Mouse (Mus musculus) heart, embryonic 12.5 days (tissue): ENCODE data around the gene Fbxl17. TPM values are rescaled to one million over a fixed set of nuclear protein-coding genes. Genes with fewer than 3 reads are reported as not detected.
A peak's percentile ranks its signal among the peaks of the same experiment; 100 is the strongest.

Experiments
- ATAC-seq: fragments of 200-750 bp; cut with Nextera tagmentation; 2 replicates; pipeline ENCODE4 v1.8.0; 2017; ENCODE audit warnings: moderate TSS enrichment, moderate library complexity; ENCODE audit not compliant: insufficient number of reproducible peaks, low FRiP score
- H3K27ac ChIP-seq: fragments of 300-500 bp; sonication (generic); 2 replicates; pipeline ENCODE4 v1.5.1; 2016; ENCODE audit warnings: mild to moderate bottlenecking, moderate library complexity; ENCODE audit not compliant: poor library complexity, severe bottlenecking
- H3K27me3 ChIP-seq: fragments of 300-500 bp; sonication (generic); replicated peaks from 2 replicates; pipeline ENCODE4 v1.6.1; 2016; ENCODE audit warnings: mild to moderate bottlenecking, moderate library complexity
- H3K36me3 ChIP-seq: fragments of 300-500 bp; sonication (generic); 2 replicates; pipeline ENCODE4 v1.6.1; 2016; ENCODE audit warnings: mild to moderate bottlenecking, moderate library complexity
- H3K4me1 ChIP-seq: fragments of 300-500 bp; sonication (generic); replicated peaks from 2 replicates; pipeline ENCODE4 v1.6.1; 2016; ENCODE audit warnings: mild to moderate bottlenecking
- H3K4me2 ChIP-seq: fragments of 300-500 bp; sonication (generic); 2 replicates; pipeline ENCODE4 v1.6.1; 2016; ENCODE audit warnings: mild to moderate bottlenecking, moderate library complexity
- H3K4me3 ChIP-seq: fragments of 300-500 bp; sonication (generic); 2 replicates; pipeline ENCODE4 v1.5.1; 2016; ENCODE audit warnings: mild to moderate bottlenecking
- H3K9ac ChIP-seq: fragments of 300-500 bp; sonication (generic); 2 replicates; pipeline ENCODE4 v1.6.1; 2016; ENCODE audit warnings: mild to moderate bottlenecking, moderate library complexity
- H3K9me3 ChIP-seq: fragments of 300-500 bp; sonication (generic); replicated peaks from 2 replicates; pipeline ENCODE4 v1.6.1; 2016; ENCODE audit warnings: mild to moderate bottlenecking, moderate library complexity
- WGBS: fragments of 180-500 bp; shearing (Covaris S2); methylation state at CpG from one replicate; pipeline ENCODE4 v1.1.7; 2016; 5-methylcytosine and 5-hydroxymethylcytosine counted together
- polyA plus RNA-seq: library from polyadenylated mRNA; unstranded; fragments of >200 nt; fragmentation: Nextera tagmentation; extraction: Ambion mirVana; gene quantifications from 2 replicates; pipeline ENCODE4 v1.2.1, GENCODE M21; 2016

The Fbxl17 gene
- polyA plus RNA-seq, 1 experiment from 2014 or later = 7.1 TPM

- H3K9me3 ChIP-seq = no peaks in the 10 kb centered on the region
- H3K27ac ChIP-seq = no peak overlapping the region
- H3K27me3 ChIP-seq = no peaks in the 10 kb centered on the region
- no peak overlapping the region for H3K4me3 ChIP-seq
- no peak overlapping the region for H3K9ac ChIP-seq
- H3K4me2 ChIP-seq = no peak overlapping the region
- 76% methylated on average over 5 of the region's 5 CpGs for WGBS
- no peak for ATAC-seq
- no peaks in the 10 kb centered on the region for H3K36me3 ChIP-seq
- peaks cover 13% of the 10 kb centered on the region for H3K4me1 ChIP-seq
Measured at GRCm38 (mm10) chr17:63168019-63168788, 331.6 kb downstream of the Fbxl17 start.

- Histone ChIP-seq H3K9me3 (no peaks in the 10 kb centered on the region), H3K36me3 (no peaks in the 10 kb centered on the region), H3K4me2 (no peak overlapping the region), H3K9ac (no peak overlapping the region), H3K4me1 (peaks cover 13% of the 10 kb centered on the region), H3K4me3 (no peak overlapping the region), H3K27ac (peak overlapping the region; percentile 28; the same call in 1 of the 2 replicates), H3K27me3 (no peaks in the 10 kb centered on the region)
- no peak for ATAC-seq
- 87% methylated on average over 3 of the region's 3 CpGs for WGBS
Measured at GRCm38 (mm10) chr17:63167248-63167647, 332.6 kb downstream of the Fbxl17 start.

DNA sequence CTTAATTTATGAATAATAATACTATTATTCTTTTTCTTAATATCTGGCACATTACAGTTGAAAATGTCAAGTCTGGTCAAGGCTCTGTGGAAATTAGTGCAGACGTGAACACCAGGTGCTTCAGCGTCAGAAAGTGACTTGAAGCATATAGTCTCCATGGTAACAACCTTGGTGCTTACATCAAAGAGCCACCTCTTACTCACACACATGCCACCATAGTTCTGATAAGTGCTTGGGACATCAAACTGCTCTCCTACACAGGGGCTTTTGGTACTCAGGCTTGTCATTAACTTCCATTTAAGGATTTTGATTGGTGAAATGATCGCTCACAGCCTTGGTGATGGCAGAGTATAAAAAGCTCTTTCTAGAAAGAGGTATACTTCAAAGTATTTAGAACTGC, 333.1 kb downstream of the Fbxl17 start:
- 61% methylated on average over 3 of the region's 3 CpGs for WGBS
- peaks cover 13% of the 10 kb centered on the region for H3K4me1 ChIP-seq
- no peaks in the 10 kb centered on the region for H3K9me3 ChIP-seq
- no peak overlapping the region for H3K4me2 ChIP-seq
- H3K27ac ChIP-seq = no peak overlapping the region
- H3K9ac ChIP-seq = no peak overlapping the region
- no peak for ATAC-seq
- no peaks in the 10 kb centered on the region for H3K36me3 ChIP-seq
- no peak overlapping the region for H3K4me3 ChIP-seq
- no peaks in the 10 kb centered on the region for H3K27me3 ChIP-seq

GRCm38 (mm10) chr17:63165847-63166246, 334.0 kb downstream of the Fbxl17 start:
- H3K9ac ChIP-seq = no peak overlapping the region
- no peaks in the 10 kb centered on the region for H3K27me3 ChIP-seq
- H3K9me3 ChIP-seq = no peaks in the 10 kb centered on the region
- H3K36me3 ChIP-seq = no peaks in the 10 kb centered on the region
- no peak overlapping the region for H3K4me3 ChIP-seq
- WGBS = 93% methylated on average over 13 of the region's 13 CpGs
- no peak overlapping the region for H3K27ac ChIP-seq
- no peak overlapping the region for H3K4me2 ChIP-seq
- peaks cover 13% of the 10 kb centered on the region for H3K4me1 ChIP-seq
- ATAC-seq = no peak

- H3K9me3 ChIP-seq = no peaks in the 10 kb centered on the region
- no peak overlapping the region for H3K9ac ChIP-seq
- peak; percentile 64 for ATAC-seq
- WGBS = 35% methylated on average over 1 of the region's 1 CpGs
- no peak overlapping the region for H3K4me2 ChIP-seq
- no peaks in the 10 kb centered on the region for H3K36me3 ChIP-seq
- no peaks in the 10 kb centered on the region for H3K27me3 ChIP-seq
- H3K27ac ChIP-seq = no peak overlapping the region
- no peak overlapping the region for H3K4me3 ChIP-seq
- H3K4me1 ChIP-seq = peaks cover 19% of the 10 kb centered on the region
Measured at GRCm38 (mm10) chr17:63164289-63164688, 335.5 kb downstream of the Fbxl17 start.

DNA sequence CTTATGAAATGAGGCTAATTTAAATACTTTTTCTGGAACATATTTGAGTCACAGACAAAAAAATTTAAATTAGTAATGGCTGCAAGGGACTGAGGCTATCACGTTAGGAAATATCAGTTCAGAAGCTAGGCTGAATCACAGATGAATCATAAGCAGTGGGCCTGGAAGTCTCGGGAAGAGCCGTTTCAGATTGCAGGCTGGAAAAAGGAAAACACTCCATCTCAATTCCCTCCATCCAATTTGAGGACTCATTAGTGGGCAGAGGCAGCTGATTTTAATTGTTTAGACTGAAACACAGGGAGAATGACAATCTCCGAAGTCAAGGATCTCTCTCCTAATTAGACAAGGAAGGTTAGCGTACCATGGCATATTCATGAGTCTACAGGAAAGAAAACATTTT, 337.9 kb downstream of the Fbxl17 start:
- Histone ChIP-seq H3K9me3 (no peaks in the 10 kb centered on the region), H3K27me3 (no peaks in the 10 kb centered on the region), H3K36me3 (no peaks in the 10 kb centered on the region), H3K9ac (no peak overlapping the region), H3K4me2 (no peak overlapping the region), H3K4me1 (peaks cover 23% of the 10 kb centered on the region), H3K4me3 (no peak overlapping the region), H3K27ac (no peak overlapping the region)
- WGBS = 74% methylated on average over 5 of the region's 5 CpGs
- ATAC-seq = no peak

DNA sequence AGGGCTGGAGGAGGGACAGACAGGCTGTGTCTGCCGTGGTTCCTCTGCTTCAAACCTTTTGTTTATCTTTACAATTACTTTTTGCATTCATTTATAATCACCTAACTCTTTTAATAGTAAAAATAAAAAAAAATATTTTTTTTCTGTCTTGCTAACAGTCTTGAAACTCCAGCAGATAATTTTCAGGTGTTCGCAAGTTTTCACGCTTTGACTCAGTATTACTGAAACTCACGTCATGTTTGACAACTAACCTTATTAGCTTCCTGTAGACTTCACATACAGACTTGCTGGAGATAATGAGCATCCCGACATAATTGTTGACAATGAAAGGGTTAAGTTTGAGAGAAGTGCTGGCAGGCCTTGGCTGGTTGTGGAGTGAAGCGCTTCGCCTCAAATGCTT, 340.6 kb downstream of the Fbxl17 start:
- WGBS = 53% methylated on average over 7 of the region's 7 CpGs
- Histone ChIP-seq H3K27me3 (no peaks in the 10 kb centered on the region), H3K9me3 (no peaks in the 10 kb centered on the region), H3K27ac (0 out of 2 replicates have a peak overlapping the region, but pooled peaks have one; percentile 16), H3K4me2 (no peak overlapping the region), H3K9ac (no peak overlapping the region), H3K4me1 (peaks cover 18% of the 10 kb centered on the region), H3K36me3 (no peaks in the 10 kb centered on the region), H3K4me3 (no peak overlapping the region)
- no peak for ATAC-seq

GRCm38 (mm10) chr17:63158436-63158835, 341.4 kb downstream of the Fbxl17 start:
- Histone ChIP-seq H3K27ac (no peak overlapping the region), H3K27me3 (no peaks in the 10 kb centered on the region), H3K36me3 (no peaks in the 10 kb centered on the region), H3K4me1 (peaks cover 17% of the 10 kb centered on the region), H3K9ac (no peak overlapping the region), H3K4me2 (no peak overlapping the region), H3K4me3 (no peak overlapping the region), H3K9me3 (no peaks in the 10 kb centered on the region)
- WGBS = 49% methylated on average over 3 of the region's 3 CpGs
- no peak for ATAC-seq

GRCm38 (mm10) chr17:63157906-63158305, 341.9 kb downstream of the Fbxl17 start:
- Histone ChIP-seq H3K9me3 (no peaks in the 10 kb centered on the region), H3K4me2 (no peak overlapping the region), H3K27ac (no peak overlapping the region), H3K4me1 (peaks cover 17% of the 10 kb centered on the region), H3K36me3 (no peaks in the 10 kb centered on the region), H3K9ac (no peak overlapping the region), H3K27me3 (no peaks in the 10 kb centered on the region), H3K4me3 (no peak overlapping the region)
- ATAC-seq = no peak
- WGBS = 70% methylated on average over 6 of the region's 6 CpGs

DNA sequence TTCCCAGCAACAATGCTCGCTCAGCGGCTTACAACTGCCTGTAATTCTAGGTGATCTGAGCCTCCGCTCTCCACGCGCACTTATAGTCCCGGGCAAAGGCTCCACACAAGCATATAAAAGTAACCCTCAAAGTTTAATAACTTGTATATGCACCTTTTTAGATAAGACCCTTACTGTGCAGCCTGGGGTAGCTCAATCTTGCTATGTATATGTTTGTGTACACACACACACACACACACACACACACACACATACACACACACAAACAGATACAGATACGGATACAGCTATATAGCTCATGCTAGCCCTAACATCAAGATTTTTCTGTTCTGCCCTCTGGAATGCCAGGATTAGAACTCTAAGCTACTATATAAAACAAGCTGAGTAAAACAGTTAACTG, 342.8 kb downstream of the Fbxl17 start:
- H3K36me3 ChIP-seq = no peaks in the 10 kb centered on the region
- 88% methylated on average over 7 of the region's 7 CpGs for WGBS
- H3K4me3 ChIP-seq = no peak overlapping the region
- no peaks in the 10 kb centered on the region for H3K27me3 ChIP-seq
- no peaks in the 10 kb centered on the region for H3K9me3 ChIP-seq
- no peak for ATAC-seq
- no peak overlapping the region for H3K27ac ChIP-seq
- no peak overlapping the region for H3K9ac ChIP-seq
- no peak overlapping the region for H3K4me2 ChIP-seq
- H3K4me1 ChIP-seq = peaks cover 17% of the 10 kb centered on the region

GRCm38 (mm10) chr17:63146514-63146913, 353.3 kb downstream of the Fbxl17 start:
- no peak for ATAC-seq
- H3K36me3 ChIP-seq = no peaks in the 10 kb centered on the region
- WGBS = 22% methylated on average over 2 of the region's 2 CpGs

More at GRCm38 (mm10) chr17:63146514-63146913, 353.3 kb downstream of the Fbxl17 start:
- H3K4me1 ChIP-seq = peaks cover 10% of the 10 kb centered on the region
- H3K27ac ChIP-seq = no peak overlapping the region
- H3K4me2 ChIP-seq = no peak overlapping the region
- no peaks in the 10 kb centered on the region for H3K9me3 ChIP-seq
- H3K9ac ChIP-seq = no peak overlapping the region
- peaks cover 6% of the 10 kb centered on the region for H3K27me3 ChIP-seq
- no peak overlapping the region for H3K4me3 ChIP-seq
